Mouse (Mus musculus) liver, embryonic 16.5 days (tissue): Measurements from ENCODE around the gene Olfml1. TPM values are rescaled to one million over a fixed set of nuclear protein-coding genes. Genes with fewer than 3 reads are reported as not detected.

ENCODE experiments used
- ATAC-seq: fragments of 200-750 bp; cut with Nextera tagmentation; 2 replicates; pipeline ENCODE4 v1.8.0; 2017; ENCODE audit warnings: low read depth, mild to moderate bottlenecking, moderate number of reproducible peaks, moderate library complexity
- H3K27ac ChIP-seq: fragments of 300-500 bp; sonication (generic); 2 replicates; pipeline ENCODE4 v1.5.1; 2014; ENCODE audit warnings: mild to moderate bottlenecking, low read length
- H3K27me3 ChIP-seq: fragments of 300-500 bp; sonication (generic); 2 replicates; pipeline ENCODE4 v1.6.1; 2014; ENCODE audit warnings: low read depth, low read length, mixed read lengths; ENCODE audit not compliant: control insufficient read depth, insufficient read depth
- H3K36me3 ChIP-seq: fragments of 300-500 bp; sonication (generic); 2 replicates; pipeline ENCODE4 v1.6.1; 2014; ENCODE audit warnings: mild to moderate bottlenecking; ENCODE audit not compliant: control insufficient read depth, insufficient read depth
- H3K4me1 ChIP-seq: fragments of 300-500 bp; sonication (generic); 2 replicates; pipeline ENCODE4 v1.6.1; 2014; ENCODE audit warnings: low read depth, low read length, mixed read lengths; ENCODE audit not compliant: control insufficient read depth
- H3K4me2 ChIP-seq: fragments of 300-500 bp; sonication (generic); 2 replicates; pipeline ENCODE4 v1.6.1; 2014; ENCODE audit warnings: low read depth, low read length, mixed read lengths
- H3K4me3 ChIP-seq: fragments of 300-500 bp; sonication (generic); 2 replicates; pipeline ENCODE4 v1.5.1; 2014; ENCODE audit warnings: low read depth, mild to moderate bottlenecking, low read length
- H3K9ac ChIP-seq: fragments of 300-500 bp; sonication (generic); 2 replicates; pipeline ENCODE4 v1.6.1; 2014; ENCODE audit warnings: low read depth, low read length
- H3K9me3 ChIP-seq: fragments of 300-500 bp; sonication (generic); replicated peaks from 2 replicates; pipeline ENCODE4 v1.6.1; 2016; ENCODE audit warnings: low read length; ENCODE audit not compliant: control insufficient read depth
- WGBS: fragments of 180-500 bp; shearing (Covaris S2); extraction: QIAGEN DNeasy Blood & Tissue Kit; methylation state at CpG from one replicate; pipeline ENCODE4 v1.1.7; 2014; ENCODE audit not compliant: insufficient replicate concordance; 5-methylcytosine and 5-hydroxymethylcytosine counted together
- polyA plus RNA-seq: library from polyadenylated mRNA; unstranded; fragments of >200 nt; fragmentation: Nextera tagmentation; extraction: Ambion mirVana; gene quantifications from 2 replicates; pipeline ENCODE4 v1.2.1, GENCODE M21; 2015

Gene Olfml1
- polyA plus RNA-seq, 1 experiment from 2014 or later = 1.3 TPM

- Histone ChIP-seq H3K27ac (no peak within 1 kb of the TSS), H3K27me3 (no peaks in the 10 kb centered on the region), H3K4me3 (no peak within 1 kb of the TSS), H3K4me1 (no peaks in the 10 kb centered on the region; the same call in none of the 2 replicates), H3K36me3 (no peaks in the 10 kb centered on the region), H3K4me2 (no peak within 1 kb of the TSS), H3K9ac (no peak within 1 kb of the TSS), H3K9me3 (no peaks in the 10 kb centered on the region)
- WGBS = 65% methylated on average over 2 of the region's 2 CpGs
- ATAC-seq = no peak
Measured at GRCm38 (mm10) chr7:107625061-107625460, 57.8 kb downstream of the Olfml1 start, which contains the start of gene 5330417H12Rik. Gene 5330417H12Rik (minus strand): TSS chr7:107625161.

- no peak for ATAC-seq
- H3K9ac ChIP-seq = no peak overlapping the region
- no peaks in the 10 kb centered on the region for H3K36me3 ChIP-seq
- no peak overlapping the region for H3K4me2 ChIP-seq
- H3K27me3 ChIP-seq = no peaks in the 10 kb centered on the region
- WGBS = 63% methylated on average over 6 of the region's 6 CpGs
- H3K27ac ChIP-seq = no peak overlapping the region
- no peaks in the 10 kb centered on the region; the same call in none of the 2 replicates for H3K4me1 ChIP-seq
- H3K4me3 ChIP-seq = no peak overlapping the region
- H3K9me3 ChIP-seq = no peaks in the 10 kb centered on the region
Measured at GRCm38 (mm10) chr7:107625781-107626180, 58.5 kb downstream of the Olfml1 start.

- Histone ChIP-seq H3K36me3 (no peaks in the 10 kb centered on the region), H3K4me1 (no peaks in the 10 kb centered on the region; the same call in none of the 2 replicates), H3K4me2 (no peak overlapping the region), H3K4me3 (no peak overlapping the region), H3K27ac (no peak overlapping the region), H3K9ac (no peak overlapping the region), H3K9me3 (no peaks in the 10 kb centered on the region), H3K27me3 (no peaks in the 10 kb centered on the region)
- no peak for ATAC-seq
Measured at GRCm38 (mm10) chr7:107628383-107628782, 61.1 kb downstream of the Olfml1 start.

GRCm38 (mm10) chr7:107633201-107633600, 66.0 kb downstream of the Olfml1 start:
- Histone ChIP-seq H3K4me1 (no peaks in the 10 kb centered on the region), H3K27me3 (no peaks in the 10 kb centered on the region), H3K9ac (no peak overlapping the region), H3K4me2 (no peak overlapping the region), H3K27ac (no peak overlapping the region), H3K36me3 (no peaks in the 10 kb centered on the region), H3K9me3 (no peaks in the 10 kb centered on the region), H3K4me3 (no peak overlapping the region)
- 78% methylated on average over 4 of the region's 4 CpGs for WGBS
- no peak for ATAC-seq

GRCm38 (mm10) chr7:107637398-107637797, 70.2 kb downstream of the Olfml1 start:
- no peak overlapping the region for H3K4me2 ChIP-seq
- no peak overlapping the region for H3K27ac ChIP-seq
- no peaks in the 10 kb centered on the region for H3K36me3 ChIP-seq
- no peaks in the 10 kb centered on the region for H3K27me3 ChIP-seq
- no peak overlapping the region for H3K4me3 ChIP-seq
- no peaks in the 10 kb centered on the region for H3K9me3 ChIP-seq
- no peaks in the 10 kb centered on the region for H3K4me1 ChIP-seq
- ATAC-seq = no peak
- 60% methylated on average over 7 of the region's 7 CpGs for WGBS
- no peak overlapping the region for H3K9ac ChIP-seq

- Histone ChIP-seq H3K27ac (no peak overlapping the region), H3K4me2 (no peak overlapping the region), H3K27me3 (no peaks in the 10 kb centered on the region), H3K9ac (no peak overlapping the region), H3K36me3 (no peaks in the 10 kb centered on the region), H3K4me1 (no peaks in the 10 kb centered on the region), H3K4me3 (no peak overlapping the region), H3K9me3 (no peaks in the 10 kb centered on the region)
- no peak for ATAC-seq
- WGBS = 65% methylated on average over 5 of the region's 5 CpGs
Measured at GRCm38 (mm10) chr7:107638026-107638425, 70.8 kb downstream of the Olfml1 start.

Other genes with a start within 250 kb of the Olfml1 start
- gene Syt9, start 196.7 kb upstream of the Olfml1 start, polyA plus RNA-seq = 0.11 and 0.13 TPM in 2 replicates
- gene Ppfibp2, start 27.8 kb downstream of the Olfml1 start, polyA plus RNA-seq = 4.2 and 4.6 TPM in 2 replicates
- not detected in 2 replicates for gene 5330417H12Rik, start 57.7 kb downstream of the Olfml1 start, polyA plus RNA-seq
- 0.08 TPM in 1 of 2 replicates, not detected in the other for gene Cyb5r2, start 190.6 kb downstream of the Olfml1 start, polyA plus RNA-seq
- gene Ovch2, start 233.8 kb downstream of the Olfml1 start, polyA plus RNA-seq = not detected in 2 replicates
- not detected in 2 replicates for gene Olfr467, start 244.8 kb downstream of the Olfml1 start, polyA plus RNA-seq